Mouse (Mus musculus): ENCODE results near the gene Ghr.

DNA sequence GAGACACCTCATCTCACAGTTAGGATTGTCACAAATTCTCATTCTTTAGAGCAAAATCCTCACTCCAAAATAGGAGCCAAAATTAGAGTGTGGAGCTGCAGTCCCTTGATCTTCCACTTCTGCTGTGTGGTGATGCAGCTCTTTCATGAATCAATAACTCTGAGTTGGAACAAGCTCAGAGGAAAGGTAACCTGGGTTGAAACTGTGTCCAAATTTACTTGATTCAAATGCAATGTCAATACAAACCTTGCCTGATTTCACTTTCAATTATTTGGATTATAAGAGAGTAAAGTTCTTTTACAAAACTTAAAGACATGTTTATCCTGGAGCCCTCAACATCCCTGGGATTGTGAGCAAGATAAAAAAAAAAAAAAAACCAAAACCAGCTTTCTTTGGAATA lies 260.3 kb downstream of the Ghr start:
- TF ChIP-seq CTCF (conservative IDR thresholded peaks at IDR 0.05; ENCODE audit: insufficient read depth, insufficient read length, low read depth, low read length) (no peak), POLR2A (IDR thresholded peaks at IDR 0.05; ENCODE audit: low read depth, low read length) (no peak)
